Mouse (Mus musculus) forebrain, postnatal 0 days (tissue): ENCODE data around the gene Cd5l. TPM values are rescaled to one million over a fixed set of nuclear protein-coding genes. Genes with fewer than 3 reads are reported as not detected.
"Not testable (repeated sequence)": the region's sequence is repeated elsewhere in the genome, so short reads cannot be mapped to it uniquely, and the experiment has no call there.

ENCODE experiments used
- ATAC-seq: fragments of 200-750 bp; cut with Nextera tagmentation; 2 replicates; pipeline ENCODE4 v1.8.0; 2017; ENCODE audit warnings: mild to moderate bottlenecking, moderate library complexity
- DNase-seq: peaks from one replicate; pipeline ENCODE4 v3.0.0-alpha.2; 2015
- H3K27ac ChIP-seq: fragments of 300-500 bp; sonication (generic); 2 replicates; pipeline ENCODE4 v1.5.1; 2014; ENCODE audit warnings: low read depth, mild to moderate bottlenecking, antibody characterized with exemption, low read length, moderate library complexity, mixed read lengths
- H3K27me3 ChIP-seq: fragments of 300-500 bp; sonication (generic); 2 replicates; pipeline ENCODE4 v1.6.1; 2014; ENCODE audit warnings: mild to moderate bottlenecking, low read length, mixed read lengths; ENCODE audit not compliant: insufficient read depth
- H3K36me3 ChIP-seq: fragments of 300-500 bp; sonication (generic); 2 replicates; pipeline ENCODE4 v1.6.1; 2014; ENCODE audit warnings: mild to moderate bottlenecking, moderate library complexity; ENCODE audit not compliant: insufficient read depth
- H3K4me1 ChIP-seq: fragments of 300-500 bp; sonication (generic); 2 replicates; pipeline ENCODE4 v1.6.1; 2014; ENCODE audit warnings: antibody characterized with exemption; ENCODE audit not compliant: insufficient read depth
- H3K4me2 ChIP-seq: fragments of 300-500 bp; sonication (generic); 2 replicates; pipeline ENCODE4 v1.6.1; 2014; ENCODE audit warnings: low read depth, mild to moderate bottlenecking, moderate library complexity
- H3K4me3 ChIP-seq: fragments of 300-500 bp; sonication (generic); 2 replicates; pipeline ENCODE4 v1.5.1; 2014; ENCODE audit warnings: low read depth, low read length, mixed read lengths
- H3K9ac ChIP-seq: fragments of 300-500 bp; sonication (generic); 2 replicates; pipeline ENCODE4 v1.6.1; 2014; ENCODE audit warnings: mild to moderate bottlenecking
- H3K9me3 ChIP-seq: fragments of 300-500 bp; sonication (generic); 2 replicates; pipeline ENCODE4 v1.6.1; 2016; ENCODE audit warnings: low read length
- CTCF ChIP-seq: sonication (generic); IDR thresholded peaks from 2 replicates; pipeline ENCODE4 v1.5.1; 2016; ENCODE audit warnings: antibody characterized with exemption, control low read depth, low read depth
- WGBS: fragments of 180-500 bp; shearing (Covaris S2); extraction: QIAGEN DNeasy Blood & Tissue Kit; methylation state at CpG from one replicate; pipeline ENCODE4 v1.1.7; 2014; 5-methylcytosine and 5-hydroxymethylcytosine counted together
- polyA plus RNA-seq: library from polyadenylated mRNA; unstranded; fragments of >200 nt; fragmentation: Nextera tagmentation; extraction: Ambion mirVana; gene quantifications from 2 replicates; pipeline ENCODE4 v1.2.1, GENCODE M21; 2015
- total RNA-seq: library from RNA; depleted of rRNA; stranded (reverse); fragments of >200 nt; gene quantifications from 2 replicates; pipeline ENCODE4 v1.2.3, GENCODE M21; 2014

Gene Cd5l
- total and polyA plus RNA-seq, 2 experiments from 2014 or later: not detected

DNA sequence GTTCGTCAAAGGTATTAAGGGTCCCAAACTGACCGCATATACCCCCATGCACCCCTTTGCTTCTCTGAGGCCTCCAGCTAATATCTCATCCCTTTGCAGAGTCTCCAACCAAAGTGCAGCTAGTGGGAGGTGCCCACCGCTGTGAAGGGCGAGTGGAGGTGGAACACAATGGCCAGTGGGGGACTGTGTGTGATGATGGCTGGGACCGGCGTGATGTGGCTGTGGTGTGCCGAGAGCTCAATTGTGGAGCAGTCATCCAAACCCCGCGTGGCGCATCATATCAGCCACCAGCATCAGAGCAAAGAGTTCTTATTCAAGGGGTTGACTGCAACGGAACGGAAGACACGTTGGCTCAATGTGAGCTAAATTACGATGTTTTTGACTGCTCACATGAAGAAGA lies 8.0 kb downstream of the Cd5l start:
- H3K4me2 ChIP-seq: no peak overlapping the region
- no peak for TF ChIP-seq CTCF
- no peak overlapping the region for H3K9ac ChIP-seq
- no peaks in the 10 kb centered on the region for H3K4me1 ChIP-seq
- DNase-seq: no peak
- no peak overlapping the region for H3K27ac ChIP-seq
- 92% methylated on average over 14 of the region's 14 CpGs for WGBS
- ATAC-seq: no peak
- no peaks in the 10 kb centered on the region for H3K27me3 ChIP-seq
- no peaks in the 10 kb centered on the region for H3K36me3 ChIP-seq
- no peaks in the 10 kb centered on the region for H3K9me3 ChIP-seq
- no peak overlapping the region for H3K4me3 ChIP-seq

- no peaks in the 10 kb centered on the region for H3K27me3 ChIP-seq
- no peak overlapping the region for H3K27ac ChIP-seq
- DNase-seq: no peak
- H3K4me2 ChIP-seq: no peak overlapping the region
- ATAC-seq: no peak
- WGBS: 89% methylated on average over 10 of the region's 10 CpGs
- H3K4me3 ChIP-seq: no peak overlapping the region
- no peaks in the 10 kb centered on the region for H3K4me1 ChIP-seq
- no peaks in the 10 kb centered on the region for H3K9me3 ChIP-seq
- no peak for TF ChIP-seq CTCF
- no peak overlapping the region for H3K9ac ChIP-seq
- H3K36me3 ChIP-seq: no peaks in the 10 kb centered on the region
Measured at GRCm38 (mm10) chr3:87367511-87367910, 9.8 kb downstream of the Cd5l start.

DNA sequence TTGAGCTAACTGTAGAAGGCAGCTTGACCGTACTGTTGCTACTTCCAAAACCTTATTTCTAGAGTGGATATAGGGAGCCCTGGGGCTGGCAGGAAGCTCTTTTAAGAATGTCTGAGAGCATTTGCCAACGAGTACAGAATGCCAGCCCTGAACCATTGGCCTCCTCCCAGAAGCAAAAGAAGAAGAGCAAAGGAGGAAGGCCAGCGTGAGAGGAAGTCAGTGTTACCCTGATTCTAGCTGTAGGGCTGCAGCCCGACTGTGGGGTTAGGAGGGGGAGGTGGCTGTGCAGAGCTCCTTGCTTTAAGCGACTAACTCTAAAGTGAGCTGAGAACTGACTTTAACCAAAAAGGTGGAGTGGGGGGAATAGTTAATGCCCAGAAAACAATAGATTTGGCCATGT lies 11.5 kb downstream of the Cd5l start:
- Histone ChIP-seq H3K36me3 (no peaks in the 10 kb centered on the region), H3K9me3 (no peaks in the 10 kb centered on the region)

DNA sequence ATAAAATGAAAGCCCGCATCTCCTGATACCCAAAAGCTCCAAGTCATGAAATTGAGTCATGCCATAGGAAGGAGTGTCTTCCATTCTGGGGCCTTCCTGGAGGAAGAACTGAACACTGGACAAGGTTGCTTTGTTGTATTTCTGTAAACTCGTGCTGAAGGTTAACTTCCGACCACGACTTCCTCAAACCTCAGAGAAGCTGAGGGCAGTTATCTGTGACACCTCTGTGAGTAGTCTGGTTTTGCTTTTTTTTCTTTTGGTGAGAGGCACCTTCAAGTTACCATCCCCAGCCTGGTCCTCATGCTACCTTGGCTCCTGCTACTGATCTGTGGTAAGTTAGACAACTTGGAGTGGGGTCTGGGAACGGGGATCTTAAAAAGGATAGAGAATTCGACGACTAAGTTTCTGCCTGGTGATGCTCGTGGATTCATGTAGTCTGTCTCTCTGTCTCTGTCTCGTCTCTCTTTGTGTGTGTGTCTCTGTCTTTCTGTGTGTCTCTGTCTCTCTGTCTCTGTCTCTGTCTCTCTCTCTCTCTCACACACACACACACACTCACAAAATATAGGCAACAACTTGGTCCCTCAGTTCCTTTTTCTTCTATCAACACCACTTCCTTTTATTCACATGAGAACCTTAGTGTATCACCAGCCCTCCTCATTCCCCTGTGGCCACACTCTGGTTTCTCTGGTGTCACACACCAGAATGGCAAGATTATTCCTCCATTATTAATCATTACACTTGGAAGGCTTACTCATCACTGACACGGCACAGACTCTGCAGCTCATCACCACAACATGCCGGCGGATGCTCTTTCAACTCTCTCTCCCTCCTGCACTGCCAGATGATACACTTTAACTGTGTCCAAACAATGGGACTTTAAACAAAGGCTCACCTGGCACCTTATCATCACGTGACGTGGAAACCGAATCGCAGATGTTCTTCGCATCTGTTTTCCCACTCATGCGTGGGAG lies 18.8 kb downstream of the Cd5l start, which contains the start of gene Fcrl1:
Fcrl1 (plus strand) TSS at position 193 of the 971 bp plus-strand sequence.
- no peak within 1 kb of the TSS for H3K4me2 ChIP-seq
- no peak within 1 kb of the TSS for H3K4me3 ChIP-seq
- no peak for ATAC-seq
- H3K36me3 ChIP-seq: no peaks in the 10 kb centered on the region
- H3K9me3 ChIP-seq: no peaks in the 10 kb centered on the region
- H3K4me1 ChIP-seq: no peaks in the 10 kb centered on the region
- 85% methylated on average over 18 of the region's 18 CpGs for WGBS
- no peak for DNase-seq
- no peak for TF ChIP-seq CTCF
- H3K27ac ChIP-seq: no peak within 1 kb of the TSS
- no peaks in the 10 kb centered on the region for H3K27me3 ChIP-seq
- no peak within 1 kb of the TSS for H3K9ac ChIP-seq

More for the DNA sequence above, 11.5 kb downstream of the Cd5l start:
- TF ChIP-seq CTCF: no peak
- DNase-seq (no peak), ATAC-seq (no peak)
- Histone ChIP-seq H3K4me3 (no peak overlapping the region), H3K27ac (no peak overlapping the region), H3K27me3 (no peaks in the 10 kb centered on the region), H3K9ac (no peak overlapping the region), H3K4me2 (no peak overlapping the region), H3K4me1 (no peaks in the 10 kb centered on the region)
- 66% methylated on average over 5 of the region's 5 CpGs for WGBS

- no peaks in the 10 kb centered on the region for H3K27me3 ChIP-seq
- WGBS: 65% methylated on average over 3 of the region's 3 CpGs
- no peak for TF ChIP-seq CTCF
- no peak overlapping the region for H3K9ac ChIP-seq
- H3K4me3 ChIP-seq: no peak overlapping the region
- no peak for DNase-seq
- no peak overlapping the region for H3K4me2 ChIP-seq
- ATAC-seq: no peak
- H3K27ac ChIP-seq: no peak overlapping the region
- no peaks in the 10 kb centered on the region for H3K9me3 ChIP-seq
- no peaks in the 10 kb centered on the region for H3K4me1 ChIP-seq
- no peaks in the 10 kb centered on the region for H3K36me3 ChIP-seq
Measured at GRCm38 (mm10) chr3:87377228-87377627, 19.5 kb downstream of the Cd5l start.

- WGBS: 73% methylated on average over 6 of the region's 6 CpGs
- H3K4me1 ChIP-seq: no peaks in the 10 kb centered on the region
- no peaks in the 10 kb centered on the region for H3K36me3 ChIP-seq
Measured at GRCm38 (mm10) chr3:87377719-87378118, 20.0 kb downstream of the Cd5l start.

GRCm38 (mm10) chr3:87379641-87380315 lies 22.1 kb downstream of the Cd5l start:
- not testable (repeated sequence) for H3K27me3 ChIP-seq, H3K27ac ChIP-seq, H3K9me3 ChIP-seq, DNase-seq, H3K4me3 ChIP-seq, ATAC-seq, H3K9ac ChIP-seq, H3K4me2 ChIP-seq, H3K36me3 ChIP-seq, H3K4me1 ChIP-seq
- WGBS: 89% methylated on average over 2 of the region's 2 CpGs

More at GRCm38 (mm10) chr3:87377719-87378118, 20.0 kb downstream of the Cd5l start:
- no peak for ATAC-seq
- H3K4me2 ChIP-seq: no peak overlapping the region
- H3K27me3 ChIP-seq: no peaks in the 10 kb centered on the region
- no peak for DNase-seq
- TF ChIP-seq CTCF: no peak
- no peak overlapping the region for H3K4me3 ChIP-seq
- no peak overlapping the region for H3K27ac ChIP-seq
- no peaks in the 10 kb centered on the region for H3K9me3 ChIP-seq
- H3K9ac ChIP-seq: no peak overlapping the region
